Mouse (Mus musculus) stomach, embryonic 14.5 days (tissue): ENCODE measurements around the gene Glipr2. TPM values are rescaled to one million over a fixed set of nuclear protein-coding genes. Genes with fewer than 3 reads are reported as not detected.
A peak's percentile ranks its signal among the peaks of the same experiment; 100 is the strongest.

Experiments
- ATAC-seq: fragments of 200-750 bp; cut with Nextera tagmentation; 2 replicates; pipeline ENCODE4 v1.8.0; 2017; ENCODE audit warnings: low read depth, moderate TSS enrichment; ENCODE audit not compliant: insufficient number of reproducible peaks, insufficient read depth, low FRiP score
- H3K27ac ChIP-seq: fragments of 300-500 bp; sonication (generic); 2 replicates; pipeline ENCODE4 v1.5.1; 2014; ENCODE audit warnings: mild to moderate bottlenecking, low read length, moderate library complexity, mixed read lengths
- H3K27me3 ChIP-seq: fragments of 300-500 bp; sonication (generic); 2 replicates; pipeline ENCODE4 v1.6.1; 2014; ENCODE audit warnings: low read length, control low read depth, mixed read lengths; ENCODE audit not compliant: control insufficient read depth, insufficient read depth
- H3K36me3 ChIP-seq: fragments of 300-500 bp; sonication (generic); 2 replicates; pipeline ENCODE4 v1.6.1; 2014; ENCODE audit warnings: mild to moderate bottlenecking, control low read depth, low read length, moderate library complexity, mixed read lengths; ENCODE audit not compliant: control insufficient read depth, insufficient read depth
- H3K4me1 ChIP-seq: fragments of 300-500 bp; sonication (generic); 2 replicates; pipeline ENCODE4 v1.6.1; 2014; ENCODE audit warnings: low read length, control low read depth, mixed read lengths; ENCODE audit not compliant: control insufficient read depth, insufficient read depth
- H3K4me2 ChIP-seq: fragments of 300-500 bp; sonication (generic); replicated peaks from 2 replicates; pipeline ENCODE4 v1.6.1; 2014; ENCODE audit warnings: low read depth, low read length, control low read depth
- H3K4me3 ChIP-seq: fragments of 300-500 bp; sonication (generic); 2 replicates; pipeline ENCODE4 v1.5.1; 2014; ENCODE audit warnings: low read depth, low read length, control low read depth
- H3K9ac ChIP-seq: fragments of 300-500 bp; sonication (generic); replicated peaks from 2 replicates; pipeline ENCODE4 v1.6.1; 2014; ENCODE audit warnings: low read depth, mild to moderate bottlenecking, control low read depth, low read length, moderate library complexity, mixed read lengths
- H3K9me3 ChIP-seq: fragments of 300-500 bp; sonication (generic); 2 replicates; pipeline ENCODE4 v1.6.1; 2016; ENCODE audit warnings: low read depth, low read length, control low read depth; ENCODE audit not compliant: control insufficient read depth
- WGBS: fragments of 180-500 bp; shearing (Covaris S2); extraction: QIAGEN DNeasy Blood & Tissue Kit; methylation state at CpG from one replicate; pipeline ENCODE4 v1.1.7; 2014; 5-methylcytosine and 5-hydroxymethylcytosine counted together
- polyA plus RNA-seq: library from polyadenylated mRNA; unstranded; fragments of >200 nt; fragmentation: Nextera tagmentation; extraction: Ambion mirVana; gene quantifications from 2 replicates; pipeline ENCODE4 v1.2.1, GENCODE M21; 2014

Gene Glipr2
- polyA plus RNA-seq, result 117 and 121 TPM in 2 replicates

DNA sequence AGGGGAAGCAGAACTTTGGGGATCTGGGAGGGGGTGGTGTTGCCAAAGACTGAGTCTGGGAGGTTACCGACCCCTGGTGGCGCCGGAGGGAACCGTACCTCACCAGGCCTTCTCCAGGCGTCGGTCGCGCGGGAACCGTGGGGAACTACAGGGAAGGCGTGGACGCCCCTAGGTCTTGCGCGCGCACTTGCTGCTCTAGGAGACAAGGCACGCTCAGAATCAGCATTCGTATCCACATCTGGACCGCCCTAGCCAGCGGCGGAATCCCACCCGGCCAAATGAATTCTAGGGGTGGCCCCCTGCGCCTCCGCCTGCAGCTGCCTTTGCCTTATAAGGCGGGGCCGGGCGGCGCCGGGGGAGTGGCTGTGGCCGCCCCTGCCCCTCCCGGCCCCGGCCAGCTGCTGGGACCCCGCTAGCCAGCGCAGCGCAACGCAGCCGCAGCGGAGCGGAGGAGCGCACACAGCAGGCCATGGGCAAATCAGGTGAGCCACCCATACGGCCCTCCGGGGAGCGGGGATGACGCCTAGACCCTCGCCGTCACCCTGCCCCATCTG is at the start of gene Glipr2:
Glipr2 (plus strand) TSS at position 110 of the 554 bp plus-strand sequence.
- Histone ChIP-seq H3K4me3 (peak within 1 kb of the TSS; percentile 51), H3K27ac (peak within 1 kb of the TSS; percentile 82), H3K9me3 (no peaks in the 10 kb centered on the region), H3K27me3 (no peaks in the 10 kb centered on the region), H3K4me1 (peaks cover 20% of the 10 kb centered on the region), H3K36me3 (no peaks in the 10 kb centered on the region), H3K4me2 (peak within 1 kb of the TSS; percentile 80), H3K9ac (peak within 1 kb of the TSS; percentile 67)
- under 1% methylated on average over 42 of the region's 45 CpGs for WGBS
- ATAC-seq, result peak; percentile 89

DNA sequence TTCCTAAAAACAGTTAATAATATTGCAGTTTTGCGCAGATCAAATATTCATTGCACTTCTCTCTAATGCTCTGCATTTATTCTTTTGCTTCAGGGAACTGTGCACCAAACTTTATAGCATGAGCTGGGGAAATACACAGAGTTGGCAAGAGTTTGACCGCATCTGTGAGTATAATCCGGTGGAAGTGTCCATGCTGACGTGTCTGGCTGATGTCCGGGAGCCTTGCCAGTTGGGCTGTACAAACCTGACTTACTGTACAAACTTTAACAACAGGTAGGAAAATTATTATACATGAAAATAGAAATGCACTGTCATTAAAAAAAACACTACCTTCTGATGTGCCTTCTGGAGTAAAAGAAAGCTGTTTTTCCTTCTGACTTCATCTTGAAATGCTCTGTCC is 39.0 kb upstream of the Glipr2 start:
- H3K4me2 ChIP-seq, result no peak overlapping the region
- 0 out of 2 replicates have a peak, but pooled peaks cover 12% of the 10 kb centered on the region for H3K36me3 ChIP-seq
- no peak overlapping the region for H3K9ac ChIP-seq
- 95% methylated on average over 5 of the region's 5 CpGs for WGBS
- H3K27ac ChIP-seq, result no peak overlapping the region
- H3K27me3 ChIP-seq, result no peaks in the 10 kb centered on the region
- no peak overlapping the region for H3K4me3 ChIP-seq
- ATAC-seq, result no peak
- H3K4me1 ChIP-seq, result no peaks in the 10 kb centered on the region
- H3K9me3 ChIP-seq, result no peaks in the 10 kb centered on the region

- Histone ChIP-seq H3K4me2 (no peak overlapping the region), H3K9me3 (no peaks in the 10 kb centered on the region), H3K9ac (no peak overlapping the region), H3K4me1 (no peaks in the 10 kb centered on the region), H3K27me3 (no peaks in the 10 kb centered on the region), H3K27ac (no peak overlapping the region), H3K4me3 (no peak overlapping the region), H3K36me3 (peaks cover 12% of the 10 kb centered on the region; the same call in 1 of the 2 replicates)
- 100% methylated on average over 1 of the region's 1 CpGs for WGBS
- ATAC-seq, result no peak
Measured at GRCm38 (mm10) chr4:43920602-43921001, 36.6 kb upstream of the Glipr2 start.

DNA sequence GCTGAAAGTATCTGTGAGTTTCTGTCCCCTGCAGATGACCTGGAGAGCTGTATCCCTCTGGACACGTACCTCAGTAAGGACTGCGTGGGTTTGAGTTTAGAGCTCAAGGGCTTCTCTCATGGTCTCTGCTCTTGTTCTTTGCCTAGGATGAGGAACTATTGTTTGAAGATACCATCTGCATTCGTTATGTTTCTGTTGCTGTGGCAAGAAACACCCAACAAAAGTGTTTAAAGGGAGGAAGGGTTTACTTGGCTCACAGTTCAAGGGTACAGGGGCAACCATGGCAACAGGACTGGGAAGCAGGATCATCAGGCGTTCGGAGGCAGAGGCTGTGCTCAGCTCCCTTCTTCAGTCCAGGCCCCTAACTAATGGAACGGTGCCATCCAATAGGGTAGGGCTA is 32.1 kb upstream of the Glipr2 start:
- Histone ChIP-seq H3K4me3 (no peak overlapping the region), H3K9me3 (no peaks in the 10 kb centered on the region), H3K9ac (no peak overlapping the region), H3K4me1 (no peaks in the 10 kb centered on the region), H3K36me3 (peaks cover 15% of the 10 kb centered on the region; the same call in 1 of the 2 replicates), H3K27me3 (no peaks in the 10 kb centered on the region), H3K4me2 (no peak overlapping the region), H3K27ac (no peak overlapping the region)
- 90% methylated on average over 6 of the region's 6 CpGs for WGBS
- no peak for ATAC-seq

GRCm38 (mm10) chr4:43925779-43926178 is 31.4 kb upstream of the Glipr2 start:
- ATAC-seq, result peak; percentile 49; the same call in 1 of the 2 replicates

GRCm38 (mm10) chr4:43927826-43928225 is 29.4 kb upstream of the Glipr2 start:
- H3K4me3 ChIP-seq, result no peak overlapping the region
- peaks cover 20% of the 10 kb centered on the region for H3K36me3 ChIP-seq
- H3K9ac ChIP-seq, result no peak overlapping the region
- no peaks in the 10 kb centered on the region for H3K9me3 ChIP-seq
- no peak overlapping the region for H3K4me2 ChIP-seq
- H3K27ac ChIP-seq, result no peak overlapping the region
- 95% methylated on average over 3 of the region's 3 CpGs for WGBS
- no peaks in the 10 kb centered on the region for H3K27me3 ChIP-seq
- ATAC-seq, result no peak
- no peaks in the 10 kb centered on the region for H3K4me1 ChIP-seq

More at GRCm38 (mm10) chr4:43925779-43926178, 31.4 kb upstream of the Glipr2 start:
- Histone ChIP-seq H3K4me3 (no peak overlapping the region), H3K4me1 (no peaks in the 10 kb centered on the region), H3K27me3 (no peaks in the 10 kb centered on the region), H3K27ac (no peak overlapping the region), H3K4me2 (no peak overlapping the region), H3K9me3 (no peaks in the 10 kb centered on the region), H3K36me3 (peaks cover 16% of the 10 kb centered on the region; the same call in 1 of the 2 replicates), H3K9ac (no peak overlapping the region)
- WGBS, result 7% methylated on average over 3 of the region's 3 CpGs

- H3K36me3 ChIP-seq, result peaks cover 15% of the 10 kb centered on the region
- no peaks in the 10 kb centered on the region for H3K27me3 ChIP-seq
- 75% methylated on average over 4 of the region's 4 CpGs for WGBS
- no peaks in the 10 kb centered on the region for H3K9me3 ChIP-seq
- H3K4me2 ChIP-seq, result no peak overlapping the region
- no peaks in the 10 kb centered on the region for H3K4me1 ChIP-seq
- no peak overlapping the region for H3K4me3 ChIP-seq
- no peak overlapping the region for H3K27ac ChIP-seq
- no peak overlapping the region for H3K9ac ChIP-seq
- no peak for ATAC-seq
Measured at GRCm38 (mm10) chr4:43931877-43932276, 25.3 kb upstream of the Glipr2 start.

- Histone ChIP-seq H3K27me3 (no peaks in the 10 kb centered on the region), H3K9me3 (no peaks in the 10 kb centered on the region), H3K9ac (no peak overlapping the region), H3K4me3 (no peak overlapping the region), H3K36me3 (peaks cover 14% of the 10 kb centered on the region), H3K27ac (no peak overlapping the region), H3K4me1 (no peaks in the 10 kb centered on the region), H3K4me2 (no peak overlapping the region)
- no peak for ATAC-seq
- WGBS, result 76% methylated on average over 4 of the region's 4 CpGs
Measured at GRCm38 (mm10) chr4:43936186-43936585, 21.0 kb upstream of the Glipr2 start.
